Mouse (Mus musculus) MN1 (cell line): Measurements from ENCODE around the gene Rbm33.
A peak's percentile ranks its signal among the peaks of the same experiment; 100 is the strongest.

Source experiments
- DNase-seq: peaks from one replicate; pipeline ENCODE4 v3.0.0-alpha.2; 2016; ENCODE audit warnings: low spot score

Rbm33 gene

GRCm38 (mm10) chr5:28412006-28412685 is 95.2 kb downstream of the Rbm33 start:
- DNase-seq, result no peak

- no peak for DNase-seq
Measured at GRCm38 (mm10) chr5:28413533-28413932, 96.6 kb downstream of the Rbm33 start.

- no peak for DNase-seq
Measured at GRCm38 (mm10) chr5:28414076-28414475, 97.2 kb downstream of the Rbm33 start.

- DNase-seq, result no peak
Measured at GRCm38 (mm10) chr5:28416029-28416428, 99.1 kb downstream of the Rbm33 start.

GRCm38 (mm10) chr5:28418734-28419133 is 101.8 kb downstream of the Rbm33 start:
- DNase-seq, result no peak

- no peak for DNase-seq
Measured at GRCm38 (mm10) chr5:28419640-28420265, 102.8 kb downstream of the Rbm33 start.

- no peak for DNase-seq
Measured at GRCm38 (mm10) chr5:28423781-28424180, 106.9 kb downstream of the Rbm33 start.

GRCm38 (mm10) chr5:28425926-28426325 is 109.0 kb downstream of the Rbm33 start:
- no peak for DNase-seq

GRCm38 (mm10) chr5:28450126-28450890 is 133.4 kb downstream of the Rbm33 start:
- no peak for DNase-seq

GRCm38 (mm10) chr5:28451053-28451638 is 134.2 kb downstream of the Rbm33 start:
- DNase-seq, result peak; percentile 77

GRCm38 (mm10) chr5:28453086-28453485 is 136.2 kb downstream of the Rbm33 start:
- no peak for DNase-seq

- no peak for DNase-seq
Measured at GRCm38 (mm10) chr5:28453523-28453922, 136.6 kb downstream of the Rbm33 start.

GRCm38 (mm10) chr5:28454546-28454945 is 137.6 kb downstream of the Rbm33 start:
- no peak for DNase-seq

- DNase-seq, result no peak
Measured at GRCm38 (mm10) chr5:28455721-28456120, 138.8 kb downstream of the Rbm33 start.

- no peak for DNase-seq
Measured at GRCm38 (mm10) chr5:28456366-28456765, 139.4 kb downstream of the Rbm33 start.

- DNase-seq, result no peak
Measured at GRCm38 (mm10) chr5:28457921-28458641, 141.2 kb downstream of the Rbm33 start.

GRCm38 (mm10) chr5:28458821-28459240 is 141.9 kb downstream of the Rbm33 start:
- no peak for DNase-seq

GRCm38 (mm10) chr5:28459456-28460225 is 142.7 kb downstream of the Rbm33 start:
- DNase-seq, result no peak

GRCm38 (mm10) chr5:28460556-28461350 is 143.8 kb downstream of the Rbm33 start:
- no peak for DNase-seq

- DNase-seq, result no peak
Measured at GRCm38 (mm10) chr5:28461376-28461775, 144.5 kb downstream of the Rbm33 start.
